Mouse (Mus musculus): ENCODE results near the gene Prmt1. TPM values are rescaled to one million over a fixed set of nuclear protein-coding genes. Genes with fewer than 3 reads are reported as not detected.

The Prmt1 gene
- polyA plus RNA-seq, 1 experiment from 2014 or later: 355 TPM

Small RNA genes within 50 kb of the gene (microRNA-seq; reads per million reads assigned to microRNA genes)
- gene Mir7054: not detected

Other genes starting within 250 kb of the Prmt1 start
- 35.9 and 36.5 TPM in 2 replicates for gene Vrk3, start 238.2 kb downstream of the Prmt1 start, polyA plus RNA-seq (2015; fragmentation: Nextera tagmentation; extraction: Ambion mirVana)
- gene Zfp473, start 235.5 kb downstream of the Prmt1 start, polyA plus RNA-seq (2015; fragmentation: Nextera tagmentation; extraction: Ambion mirVana): 0.54 and 0.80 TPM in 2 replicates
- 79.2 and 81.5 TPM in 2 replicates for gene Nup62, start 170.5 kb downstream of the Prmt1 start, polyA plus RNA-seq (2015; fragmentation: Nextera tagmentation; extraction: Ambion mirVana)
- gene Il4i1, start 170.2 kb downstream of the Prmt1 start, polyA plus RNA-seq (2015; fragmentation: Nextera tagmentation; extraction: Ambion mirVana): 2.4 and 4.6 TPM in 2 replicates
- 2.3 and 2.4 TPM in 2 replicates for gene Atf5, start 169.9 kb downstream of the Prmt1 start, polyA plus RNA-seq (2015; fragmentation: Nextera tagmentation; extraction: Ambion mirVana)
- 103 and 104 TPM in 2 replicates for gene Akt1s1, start 137.6 kb downstream of the Prmt1 start, polyA plus RNA-seq (2015; fragmentation: Nextera tagmentation; extraction: Ambion mirVana)
- gene Tbc1d17, start 137.5 kb downstream of the Prmt1 start, polyA plus RNA-seq (2015; fragmentation: Nextera tagmentation; extraction: Ambion mirVana): 60.5 and 62.3 TPM in 2 replicates
- 27.7 and 28.0 TPM in 2 replicates for gene Pnkp, start 129.4 kb downstream of the Prmt1 start, polyA plus RNA-seq (2015; fragmentation: Nextera tagmentation; extraction: Ambion mirVana)
- 210 and 269 TPM in 2 replicates for gene Ptov1, start 116.8 kb downstream of the Prmt1 start, polyA plus RNA-seq (2015; fragmentation: Nextera tagmentation; extraction: Ambion mirVana)
- gene Med25, start 93.9 kb downstream of the Prmt1 start, polyA plus RNA-seq (2015; fragmentation: Nextera tagmentation; extraction: Ambion mirVana): 89.4 and 96.0 TPM in 2 replicates
- gene Fuz, start 90.5 kb downstream of the Prmt1 start, polyA plus RNA-seq (2015; fragmentation: Nextera tagmentation; extraction: Ambion mirVana): 15.3 and 16.0 TPM in 2 replicates
- 51.8 and 52.0 TPM in 2 replicates for gene Ap2a1, start 57.1 kb downstream of the Prmt1 start, polyA plus RNA-seq (2015; fragmentation: Nextera tagmentation; extraction: Ambion mirVana)
- gene Tsks, start 43.4 kb downstream of the Prmt1 start, polyA plus RNA-seq (2015; fragmentation: Nextera tagmentation; extraction: Ambion mirVana): 0.12 and 0.40 TPM in 2 replicates
- 7.6 and 8.9 TPM in 2 replicates for gene Cpt1c, start 11.7 kb downstream of the Prmt1 start, polyA plus RNA-seq (2015; fragmentation: Nextera tagmentation; extraction: Ambion mirVana)
- gene Irf3, start 11.1 kb upstream of the Prmt1 start, polyA plus RNA-seq (2015; fragmentation: Nextera tagmentation; extraction: Ambion mirVana): 71.4 and 73.6 TPM in 2 replicates
- 32.2 and 33.3 TPM in 2 replicates for gene Bcl2l12, start 12.1 kb upstream of the Prmt1 start, polyA plus RNA-seq (2015; fragmentation: Nextera tagmentation; extraction: Ambion mirVana)
- 22.7 and 26.4 TPM in 2 replicates for gene Scaf1, start 29.8 kb upstream of the Prmt1 start, polyA plus RNA-seq (2015; fragmentation: Nextera tagmentation; extraction: Ambion mirVana)
- gene Rras, start 31.4 kb upstream of the Prmt1 start, polyA plus RNA-seq (2015; fragmentation: Nextera tagmentation; extraction: Ambion mirVana): 74.8 and 85.0 TPM in 2 replicates
- gene Prr12, start 66.3 kb upstream of the Prmt1 start, polyA plus RNA-seq (2015; fragmentation: Nextera tagmentation; extraction: Ambion mirVana): 5.6 and 7.3 TPM in 2 replicates
- 53.8 and 55.9 TPM in 2 replicates for gene Nosip, start 75.9 kb upstream of the Prmt1 start, polyA plus RNA-seq (2015; fragmentation: Nextera tagmentation; extraction: Ambion mirVana)
- gene Prrg2, start 76.1 kb upstream of the Prmt1 start, polyA plus RNA-seq (2015; fragmentation: Nextera tagmentation; extraction: Ambion mirVana): 12.9 and 16.6 TPM in 2 replicates
- gene Rcn3, start 105.7 kb upstream of the Prmt1 start, polyA plus RNA-seq (2015; fragmentation: Nextera tagmentation; extraction: Ambion mirVana): 207 and 214 TPM in 2 replicates
- 56.8 and 58.2 TPM in 2 replicates for gene Fcgrt, start 117.3 kb upstream of the Prmt1 start, polyA plus RNA-seq (2015; fragmentation: Nextera tagmentation; extraction: Ambion mirVana)
- 809 and 812 TPM in 2 replicates for gene Rps11, start 137.9 kb upstream of the Prmt1 start, polyA plus RNA-seq (2015; fragmentation: Nextera tagmentation; extraction: Ambion mirVana)
- 684 and 727 TPM in 2 replicates for gene Rpl13a, start 142.2 kb upstream of the Prmt1 start, polyA plus RNA-seq (2015; fragmentation: Nextera tagmentation; extraction: Ambion mirVana)
- 0.34 TPM in 1 of 2 replicates, not detected in the other for gene Gm45713, start 149.7 kb upstream of the Prmt1 start, polyA plus RNA-seq (2015; fragmentation: Nextera tagmentation; extraction: Ambion mirVana)
- 2.3 and 2.8 TPM in 2 replicates for gene Flt3l, start 149.9 kb upstream of the Prmt1 start, polyA plus RNA-seq (2015; fragmentation: Nextera tagmentation; extraction: Ambion mirVana)
- gene Pih1d1, start 167.7 kb upstream of the Prmt1 start, polyA plus RNA-seq (2015; fragmentation: Nextera tagmentation; extraction: Ambion mirVana): 76.8 and 82.5 TPM in 2 replicates
- 33.9 and 38.2 TPM in 2 replicates for gene Aldh16a1, start 168.0 kb upstream of the Prmt1 start, polyA plus RNA-seq (2015; fragmentation: Nextera tagmentation; extraction: Ambion mirVana)
- 3.6 and 4.7 TPM in 2 replicates for gene Slc17a7, start 177.4 kb upstream of the Prmt1 start, polyA plus RNA-seq (2015; fragmentation: Nextera tagmentation; extraction: Ambion mirVana)
- gene Gfy, start 193.0 kb upstream of the Prmt1 start, polyA plus RNA-seq (2015; fragmentation: Nextera tagmentation; extraction: Ambion mirVana): not detected in 2 replicates
- gene Pth2, start 194.4 kb upstream of the Prmt1 start, polyA plus RNA-seq (2015; fragmentation: Nextera tagmentation; extraction: Ambion mirVana): 0.42 TPM in 1 of 2 replicates, not detected in the other
- gene Ccdc155, start 218.3 kb upstream of the Prmt1 start, polyA plus RNA-seq (2015; fragmentation: Nextera tagmentation; extraction: Ambion mirVana): 0.58 and 0.75 TPM in 2 replicates
- gene Dkkl1, start 225.6 kb upstream of the Prmt1 start, polyA plus RNA-seq (2015; fragmentation: Nextera tagmentation; extraction: Ambion mirVana): 1.2 and 1.4 TPM in 2 replicates
- 88.0 and 92.4 TPM in 2 replicates for gene Tead2, start 229.2 kb upstream of the Prmt1 start, polyA plus RNA-seq (2015; fragmentation: Nextera tagmentation; extraction: Ambion mirVana)